Mouse (Mus musculus): ENCODE data around the gene Cd4. TPM values are rescaled to one million over a fixed set of nuclear protein-coding genes. Genes with fewer than 3 reads are reported as not detected.

The Cd4 gene
- total and polyA plus RNA-seq, 2 experiments: 0.46 to 0.83 TPM

DNA sequence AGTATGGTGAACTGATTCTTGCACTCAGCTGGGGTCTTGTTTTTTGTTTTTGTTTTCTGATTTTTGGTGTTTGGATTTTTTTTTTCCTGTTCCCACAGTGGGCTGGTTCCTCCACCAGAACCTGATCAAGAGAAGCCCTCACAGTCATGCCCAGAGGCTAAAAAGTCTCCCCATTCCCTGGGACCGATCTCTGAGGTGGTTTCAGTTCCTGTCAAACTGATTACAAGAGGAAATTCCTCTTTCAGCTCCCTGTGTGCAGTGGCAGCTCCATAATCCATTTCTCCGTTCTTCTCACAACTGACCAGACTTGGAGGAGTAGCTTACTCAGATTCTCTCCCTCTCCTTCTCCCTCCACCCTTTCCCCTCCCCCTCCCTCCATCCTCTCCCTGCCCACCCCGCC is 13.7 kb downstream of the Cd4 start:
- no peak for DNase-seq (ENCODE audit: extremely low read depth, low read depth, low spot score)
- peaks cover 3% of the 10 kb centered on the region; the same call in 1 of the 2 replicates for H3K4me1 ChIP-seq (ENCODE audit: control insufficient read depth, insufficient read depth, low read length)
- no peak overlapping the region for H3K27ac ChIP-seq (replicated peaks; ENCODE audit: insufficient read depth, low read depth, low read length)
- H3K9ac ChIP-seq (ENCODE audit: low read depth, low read length): no peak overlapping the region
- H3K4me3 ChIP-seq (ENCODE audit: insufficient read depth, low read depth, low read length): no peak overlapping the region
- 58% methylated on average over 2 of the region's 3 CpGs for WGBS
- H3K79me2 ChIP-seq (ENCODE audit: control insufficient read depth, insufficient read depth, low read length): no peaks in the 10 kb centered on the region; the same call in 1 of the 2 replicates
- H3K36me3 ChIP-seq (ENCODE audit: control insufficient read depth, insufficient read depth, low read length): no peaks in the 10 kb centered on the region
- H3K27me3 ChIP-seq (ENCODE audit: control insufficient read depth, insufficient read depth, low read length): no peaks in the 10 kb centered on the region
- TF ChIP-seq CTCF (IDR thresholded peaks at IDR 0.05; ENCODE audit: low read depth, low read length) (no peak), POLR2A (IDR thresholded peaks at IDR 0.05; ENCODE audit: extremely low read depth, insufficient read depth, low read length) (no peak)

DNA sequence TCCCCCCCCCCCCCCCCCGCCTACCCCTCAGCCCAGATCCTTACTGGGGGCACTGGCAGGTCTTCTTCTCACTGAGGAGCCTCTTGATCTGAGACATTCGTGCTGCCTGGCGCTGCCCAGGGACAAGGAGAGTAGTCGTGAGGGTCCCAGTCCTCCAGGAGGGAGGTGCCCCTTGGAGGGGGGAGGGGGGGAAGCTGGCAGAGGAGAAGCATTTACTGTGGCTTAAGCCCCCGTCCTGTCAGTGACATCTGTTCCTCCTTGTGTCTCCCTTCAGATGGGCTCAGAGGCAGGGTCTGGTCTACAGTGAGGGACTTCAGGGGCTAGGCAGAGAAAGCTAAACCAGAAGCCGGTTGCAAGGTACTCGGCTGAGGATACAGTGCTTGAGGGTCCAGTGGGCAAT is 21.5 kb downstream of the Cd4 start:
- Histone ChIP-seq H3K36me3 (ENCODE audit: control insufficient read depth, insufficient read depth, low read length) (no peaks in the 10 kb centered on the region), H3K27ac (replicated peaks; ENCODE audit: insufficient read depth, low read depth, low read length) (no peak overlapping the region), H3K9ac (ENCODE audit: low read depth, low read length) (no peak overlapping the region), H3K79me2 (ENCODE audit: control insufficient read depth, insufficient read depth, low read length) (no peaks in the 10 kb centered on the region; the same call in 1 of the 2 replicates), H3K4me1 (ENCODE audit: control insufficient read depth, insufficient read depth, low read length) (no peaks in the 10 kb centered on the region), H3K4me3 (ENCODE audit: insufficient read depth, low read depth, low read length) (no peak overlapping the region), H3K27me3 (ENCODE audit: control insufficient read depth, insufficient read depth, low read length) (no peaks in the 10 kb centered on the region)
- WGBS: 83% methylated on average over 7 of the region's 7 CpGs
- DNase-seq (ENCODE audit: extremely low read depth, low read depth, low spot score): no peak
- no peak for TF ChIP-seq CTCF (IDR thresholded peaks at IDR 0.05; ENCODE audit: low read depth, low read length)
- no peak for TF ChIP-seq POLR2A (IDR thresholded peaks at IDR 0.05; ENCODE audit: extremely low read depth, insufficient read depth, low read length)

DNA sequence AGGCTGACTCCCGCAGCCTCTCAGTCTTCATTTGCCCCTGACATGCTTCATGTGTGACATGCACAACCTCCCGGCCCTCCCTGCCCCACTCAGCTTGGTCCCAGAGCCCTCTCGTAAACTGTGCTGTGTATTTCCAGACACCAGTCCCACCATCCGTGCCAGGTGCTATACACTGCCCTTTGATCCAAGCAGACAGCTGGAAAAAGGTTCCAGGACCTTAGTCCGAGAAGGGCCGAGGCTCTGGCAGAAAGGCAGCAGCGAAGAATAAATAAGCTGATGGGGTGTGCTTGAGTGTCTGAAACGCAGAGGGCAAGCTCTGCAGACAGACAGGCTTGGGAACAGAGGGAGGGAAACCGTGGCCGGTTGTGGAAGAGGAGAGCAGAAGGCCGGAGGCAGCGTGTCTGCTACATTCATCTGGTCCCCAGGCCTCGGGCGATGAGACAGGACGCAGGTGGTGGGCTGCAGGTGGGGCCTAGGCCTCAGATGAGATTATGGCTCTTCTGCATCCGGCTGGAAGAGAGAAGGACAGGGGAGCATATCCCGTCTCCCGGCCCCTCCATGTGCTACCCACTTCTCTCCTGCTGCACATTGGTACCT is 22.2 kb downstream of the Cd4 start:
- 80% methylated on average over 18 of the region's 18 CpGs for WGBS
- Histone ChIP-seq H3K27me3 (ENCODE audit: control insufficient read depth, insufficient read depth, low read length) (no peaks in the 10 kb centered on the region), H3K9ac (ENCODE audit: low read depth, low read length) (no peak overlapping the region), H3K4me1 (ENCODE audit: control insufficient read depth, insufficient read depth, low read length) (no peaks in the 10 kb centered on the region), H3K36me3 (ENCODE audit: control insufficient read depth, insufficient read depth, low read length) (no peaks in the 10 kb centered on the region), H3K27ac (replicated peaks; ENCODE audit: insufficient read depth, low read depth, low read length) (no peak overlapping the region), H3K79me2 (ENCODE audit: control insufficient read depth, insufficient read depth, low read length) (no peaks in the 10 kb centered on the region), H3K4me3 (ENCODE audit: insufficient read depth, low read depth, low read length) (no peak overlapping the region)
- DNase-seq (ENCODE audit: extremely low read depth, low read depth, low spot score): no peak
- TF ChIP-seq CTCF (IDR thresholded peaks at IDR 0.05; ENCODE audit: low read depth, low read length) (no peak), POLR2A (IDR thresholded peaks at IDR 0.05; ENCODE audit: extremely low read depth, insufficient read depth, low read length) (no peak)

DNA sequence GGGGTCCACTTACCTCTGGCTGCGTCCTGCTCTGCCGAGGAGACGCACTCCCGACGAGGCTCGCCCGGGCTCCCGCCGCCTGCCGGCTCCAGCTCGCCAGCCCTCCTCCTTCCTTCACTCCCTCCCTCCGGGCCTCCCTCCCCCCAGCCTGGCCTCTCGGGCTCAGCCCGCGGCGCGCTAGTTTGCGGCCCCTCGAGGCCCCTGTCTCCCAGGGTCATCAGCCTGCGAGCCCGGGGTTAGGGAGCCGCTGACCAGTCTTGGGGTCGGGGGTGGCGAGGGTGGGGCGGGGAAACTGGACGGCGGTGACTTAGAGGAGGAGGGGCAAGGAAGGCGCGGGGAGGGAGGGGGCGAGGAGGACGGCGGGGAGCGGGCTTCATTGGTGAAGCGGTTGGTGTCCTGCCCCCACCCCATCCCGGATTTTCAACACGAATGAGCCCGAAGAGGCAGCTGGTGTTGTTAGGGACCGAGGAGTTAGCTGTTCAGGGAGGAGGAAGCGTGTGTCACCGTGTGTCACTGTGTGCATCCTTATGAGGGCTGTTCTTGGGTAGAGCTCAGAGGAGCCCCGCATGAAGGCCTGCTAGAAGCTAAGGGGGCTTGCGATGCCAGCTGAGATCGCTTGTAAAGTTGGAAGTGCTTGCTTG is 24.2 kb downstream of the Cd4 start, which contains the start of gene Gpr162:
Gene Gpr162 (minus strand): TSS at position 326 of the 641 bp plus-strand sequence.
- WGBS: 2% methylated on average over 43 of the region's 43 CpGs
- Histone ChIP-seq H3K9ac (ENCODE audit: low read depth, low read length) (peak within 1 kb of the TSS; percentile 73), H3K36me3 (ENCODE audit: control insufficient read depth, insufficient read depth, low read length) (no peaks in the 10 kb centered on the region), H3K4me3 (ENCODE audit: insufficient read depth, low read depth, low read length) (peak within 1 kb of the TSS; percentile 59), H3K27me3 (ENCODE audit: control insufficient read depth, insufficient read depth, low read length) (no peaks in the 10 kb centered on the region), H3K79me2 (ENCODE audit: control insufficient read depth, insufficient read depth, low read length) (no peaks in the 10 kb centered on the region), H3K27ac (replicated peaks; ENCODE audit: insufficient read depth, low read depth, low read length) (no peak within 1 kb of the TSS), H3K4me1 (ENCODE audit: control insufficient read depth, insufficient read depth, low read length) (peaks cover 1% of the 10 kb centered on the region; the same call in 1 of the 2 replicates)
- TF ChIP-seq CTCF (IDR thresholded peaks at IDR 0.05; ENCODE audit: low read depth, low read length): 0 out of 2 replicates have a peak, but pooled peaks have one; percentile 3
- no peak for TF ChIP-seq POLR2A (IDR thresholded peaks at IDR 0.05; ENCODE audit: extremely low read depth, insufficient read depth, low read length)
- no peak for DNase-seq (ENCODE audit: extremely low read depth, low read depth, low spot score)

GRCm38 (mm10) chr6:124863125-124863657 is 24.8 kb downstream of the Cd4 start:
- peak overlapping the region; percentile 73; the same call in 1 of the 2 replicates for H3K9ac ChIP-seq (ENCODE audit: low read depth, low read length)
- no peak overlapping the region for H3K27ac ChIP-seq (replicated peaks; ENCODE audit: insufficient read depth, low read depth, low read length)
- DNase-seq (ENCODE audit: extremely low read depth, low read depth, low spot score): no peak
- H3K4me3 ChIP-seq (ENCODE audit: insufficient read depth, low read depth, low read length): peak overlapping the region; percentile 59; the same call in 1 of the 2 replicates
- no peak for TF ChIP-seq POLR2A (IDR thresholded peaks at IDR 0.05; ENCODE audit: extremely low read depth, insufficient read depth, low read length)
- TF ChIP-seq CTCF (IDR thresholded peaks at IDR 0.05; ENCODE audit: low read depth, low read length): no peak
- H3K4me1 ChIP-seq (ENCODE audit: control insufficient read depth, insufficient read depth, low read length): peaks cover 1% of the 10 kb centered on the region; the same call in 1 of the 2 replicates
- H3K27me3 ChIP-seq (ENCODE audit: control insufficient read depth, insufficient read depth, low read length): no peaks in the 10 kb centered on the region
- H3K79me2 ChIP-seq (ENCODE audit: control insufficient read depth, insufficient read depth, low read length): no peaks in the 10 kb centered on the region
- 2% methylated on average over 14 of the region's 16 CpGs for WGBS
- no peaks in the 10 kb centered on the region for H3K36me3 ChIP-seq (ENCODE audit: control insufficient read depth, insufficient read depth, low read length)
